ENCODE assay signal across 9 mouse cellular contexts in genomic region chr13:94868478-94868950, GRCm38 (mm10). TPM values are rescaled to one million over a fixed set of nuclear protein-coding genes. Genes with fewer than 3 reads are reported as not detected.
DNase-seq lines count a peak whose midpoint lies in the region; ATAC-seq and TF ChIP-seq lines count a peak whose summit lies in the region.
"Had no signal": no experiment of that assay in that cellular context is flagged by ENCODE, and none has a peak within 500 bp of the region (broad histone marks: within the 10 kb centered on the region; RNA-seq: fewer than 3 reads in every experiment).

No protein-coding gene starts in this region.

- peaks cover 0 to 19% of the 10 kb centered on the region in 2 experiments; a peak in 2 of 4 replicates for H3K36me3 ChIP-seq in MEL (ENCODE audit: control insufficient read depth in 1 of 2, insufficient read depth in 2 of 2, low read length in 2 of 2)
- no peaks in the 10 kb centered on the region for H3K36me3 ChIP-seq in embryonic facial prominence, embryonic 13.5 days
- H3K36me3 ChIP-seq in midbrain, embryonic 16.5 days (ENCODE audit: control insufficient read depth, insufficient read depth, low read length): no peaks in the 10 kb centered on the region

- TF ChIP-seq CTCF in MEL (IDR thresholded peaks at IDR 0.05 in 2 of 3, conservative IDR thresholded peaks at IDR 0.05 in 1 of 3; ENCODE audit: control insufficient read depth in 1 of 3, insufficient read depth in 1 of 3, low read depth in 2 of 3, low read length in 3 of 3, poor library complexity in 1 of 3, severe bottlenecking in 1 of 3): peak in 2 of 3 experiments; percentile 68 to 95; a peak in 5 of 6 replicates

- H3K9me3 ChIP-seq in MEL (replicated peaks; ENCODE audit: insufficient read depth, low read length): no peaks in the 10 kb centered on the region
- H3K9me3 ChIP-seq in embryonic facial prominence, embryonic 13.5 days: no peaks in the 10 kb centered on the region
- H3K9me3 ChIP-seq in midbrain, embryonic 16.5 days (replicated peaks; ENCODE audit: control insufficient read depth, low read length, poor library complexity, severe bottlenecking): no peaks in the 10 kb centered on the region

- H3K4me3 ChIP-seq in MEL (ENCODE audit: control insufficient read depth in 1 of 2, insufficient read depth in 1 of 2, low read depth in 2 of 2, low read length in 2 of 2): peak overlapping the region; percentile 98 to 100
- peak overlapping the region; percentile 40 for H3K4me3 ChIP-seq in embryonic facial prominence, embryonic 13.5 days
- peak overlapping the region; percentile 15; the same call in 1 of the 2 replicates for H3K4me3 ChIP-seq in midbrain, embryonic 16.5 days (ENCODE audit: low read depth, low read length)

- ATAC-seq in embryonic facial prominence, embryonic 13.5 days (ENCODE audit: insufficient number of reproducible peaks, insufficient read depth, low FRiP score, low TSS enrichment, low read depth): peak; percentile 76
- ATAC-seq in midbrain, embryonic 16.5 days: peak; percentile 75

- H3K79me2 ChIP-seq in MEL (ENCODE audit: control insufficient read depth, insufficient read depth, low read length, poor library complexity): peaks cover 19% of the 10 kb centered on the region

- H3K4me2 ChIP-seq in embryonic facial prominence, embryonic 13.5 days: peak overlapping the region; percentile 64
- peak overlapping the region; percentile 36 for H3K4me2 ChIP-seq in midbrain, embryonic 16.5 days (ENCODE audit: low read length)

- H3K4me1 ChIP-seq in MEL (ENCODE audit: control insufficient read depth in 1 of 2, insufficient read depth in 2 of 2, low read length in 2 of 2): peaks cover under 1 to 29% of the 10 kb centered on the region in 2 experiments; a peak in 3 of 4 replicates
- peaks cover 14% of the 10 kb centered on the region for H3K4me1 ChIP-seq in embryonic facial prominence, embryonic 13.5 days
- peaks cover 2% of the 10 kb centered on the region; the same call in 1 of the 2 replicates for H3K4me1 ChIP-seq in midbrain, embryonic 16.5 days (ENCODE audit: control insufficient read depth, insufficient read depth, low read length)

- no peak for TF ChIP-seq EP300 in MEL (IDR thresholded peaks at IDR 0.05; ENCODE audit: low read depth in 1 of 2, low read length in 2 of 2)

- H3K9ac ChIP-seq in MEL (ENCODE audit: control insufficient read depth, low read depth, low read length, poor library complexity, severe bottlenecking): peak overlapping the region; percentile 100
- H3K9ac ChIP-seq in embryonic facial prominence, embryonic 13.5 days: 0 out of 2 replicates have a peak overlapping the region, but pooled peaks have one; percentile 52
- no peak overlapping the region for H3K9ac ChIP-seq in midbrain, embryonic 16.5 days (ENCODE audit: low read depth, low read length)

- peak; percentile 10 for TF ChIP-seq RAD21 in MEL (IDR thresholded peaks at IDR 0.05; ENCODE audit: low read depth, low read length)

- under 1% methylated on average over 35 of the region's 35 CpGs for WGBS in embryonic facial prominence, embryonic 13.5 days
- WGBS in midbrain, embryonic 16.5 days: under 1% methylated on average over 27 of the region's 35 CpGs

- peak; percentile 79 for TF ChIP-seq POLR2A in MEL (IDR thresholded peaks at IDR 0.05; ENCODE audit: control insufficient read depth in 1 of 2, insufficient read depth in 1 of 2, low read depth in 1 of 2, low read length in 2 of 2, poor library complexity in 1 of 2)

- peak overlapping the region; percentile 71 for H3K27ac ChIP-seq in MEL (ENCODE audit: control insufficient read depth, low read depth, low read length)
- H3K27ac ChIP-seq in embryonic facial prominence, embryonic 13.5 days: no peak overlapping the region
- H3K27ac ChIP-seq in midbrain, embryonic 16.5 days (ENCODE audit: low read length): no peak overlapping the region

- H3K27me3 ChIP-seq in MEL (ENCODE audit: control insufficient read depth in 1 of 2, insufficient read depth in 2 of 2, low read length in 2 of 2): no peaks in the 10 kb centered on the region
- peaks cover 98% of the 10 kb centered on the region for H3K27me3 ChIP-seq in embryonic facial prominence, embryonic 13.5 days
- peaks cover 61% of the 10 kb centered on the region for H3K27me3 ChIP-seq in midbrain, embryonic 16.5 days (ENCODE audit: control insufficient read depth, insufficient read depth, low read depth, low read length)

- DNase-seq in cerebellum, postnatal 10 days: peak; percentile 75 to 79
- no peak for DNase-seq in cerebellum, adult 11 months
- DNase-seq in MEL (ENCODE audit: low read depth, low spot score) (peak; percentile 85), liver (peak; percentile 62)
- peak; percentile 75 for DNase-seq in heart, postnatal 4 days
- peak; percentile 30 for DNase-seq in thymus, postnatal 25 days

TF ChIP-seq in MEL, 35 proteins besides CTCF, POLR2A, EP300 and RAD21:
- TF ChIP-seq CHD2 (IDR thresholded peaks at IDR 0.05; ENCODE audit: low read length) (no peak), MAFK (IDR thresholded peaks at IDR 0.05; ENCODE audit: borderline replicate concordance, low read depth, low read length) (no peak), HCFC1 (IDR thresholded peaks at IDR 0.05; ENCODE audit: low read depth, low read length) (peak; percentile 39), E2F4 (IDR thresholded peaks at IDR 0.05; ENCODE audit: borderline replicate concordance, low read depth, low read length) (no peak), ZC3H11A (IDR thresholded peaks at IDR 0.05; ENCODE audit: low read depth, low read length) (0 out of 2 replicates have a peak, but pooled peaks have one; percentile 12), NELFE (IDR thresholded peaks at IDR 0.05; ENCODE audit: low read depth, low read length) (peak; percentile 81), JUND (IDR thresholded peaks at IDR 0.05; ENCODE audit: low read depth, low read length) (no peak), RCOR1 (IDR thresholded peaks at IDR 0.05; ENCODE audit: low read depth, low read length) (no peak), USF1 (IDR thresholded peaks at IDR 0.05; ENCODE audit: low read depth, low read length) (no peak), GABPA (IDR thresholded peaks at IDR 0.05; ENCODE audit: low read depth, low read length) (no peak), TCF12 (IDR thresholded peaks at IDR 0.05; ENCODE audit: low read depth, low read length) (0 out of 2 replicates have a peak, but pooled peaks have one; percentile 43), ZMIZ1 (IDR thresholded peaks at IDR 0.05; ENCODE audit: low read depth, low read length) (0 out of 2 replicates have a peak, but pooled peaks have one; percentile 65), MEF2A (IDR thresholded peaks at IDR 0.05; ENCODE audit: extremely low read depth, insufficient replicate concordance, low read depth, low read length, poor library complexity, severe bottlenecking) (no peak), CHD1 (IDR thresholded peaks at IDR 0.05; ENCODE audit: low read depth, low read length) (0 out of 2 replicates have a peak, but pooled peaks have one; percentile 66), SMC3 (IDR thresholded peaks at IDR 0.05; ENCODE audit: low read depth, low read length) (peak; percentile 38), MAX (IDR thresholded peaks at IDR 0.05; ENCODE audit: low read length) (peak; percentile 79), UBTF (IDR thresholded peaks at IDR 0.05; ENCODE audit: borderline replicate concordance, insufficient read depth, low read depth, low read length) (peak; percentile 92; the same call in 1 of the 2 replicates), MXI1 (IDR thresholded peaks at IDR 0.05; ENCODE audit: low read depth, low read length) (peak; percentile 92), NRF1 (IDR thresholded peaks at IDR 0.05; ENCODE audit: insufficient read depth, low read depth, low read length, poor library complexity, severe bottlenecking) (peak; percentile 42; the same call in 1 of the 2 replicates), GATA1 (IDR thresholded peaks at IDR 0.05; ENCODE audit: low read depth, low read length) (no peak), TAL1 (IDR thresholded peaks at IDR 0.05; ENCODE audit: low read length) (no peak), POLR2AphosphoS2 (IDR thresholded peaks at IDR 0.05; ENCODE audit: low read length) (no peak), TBP (IDR thresholded peaks at IDR 0.05; ENCODE audit: low read depth, low read length) (no peak; the same call in 1 of the 2 replicates), ETS1 (IDR thresholded peaks at IDR 0.05; ENCODE audit: low read depth, low read length) (no peak), KAT2A (conservative IDR thresholded peaks at IDR 0.05; ENCODE audit: low read depth, low read length) (no peak; the same call in 1 of the 2 replicates), ELF1 (IDR thresholded peaks at IDR 0.05; ENCODE audit: low read depth, low read length) (no peak), MAZ (IDR thresholded peaks at IDR 0.05; ENCODE audit: low read depth, low read length) (peak; percentile 40; the same call in 1 of the 2 replicates), ZNF384 (IDR thresholded peaks at IDR 0.05; ENCODE audit: low read depth, low read length) (no peak), ZKSCAN1 (IDR thresholded peaks at IDR 0.05; ENCODE audit: low read depth, low read length) (no peak; the same call in 1 of the 2 replicates), MYC (IDR thresholded peaks at IDR 0.05; ENCODE audit: low read depth, low read length) (peak; percentile 80; the same call in 1 of the 2 replicates), POLR2AphosphoS5 (IDR thresholded peaks at IDR 0.05; ENCODE audit: borderline replicate concordance, low read depth, low read length) (no peak), SIN3A (IDR thresholded peaks at IDR 0.05; ENCODE audit: low read length) (no peak), USF2 (IDR thresholded peaks at IDR 0.05; ENCODE audit: borderline replicate concordance in 1 of 2, insufficient read depth in 1 of 2, low read depth in 1 of 2, low read length in 2 of 2) (no peak), BHLHE40 (IDR thresholded peaks at IDR 0.05; ENCODE audit: borderline replicate concordance, low read depth, low read length) (no peak), MYB (IDR thresholded peaks at IDR 0.05; ENCODE audit: low read depth, low read length) (no peak)
TF ChIP-seq in MEL: peak in this region for 13.

RNA-seq across cellular contexts. Expression of gene Otp, which starts 6.9 kb away (rescaled TPM):
- not detected in 2 replicates for total RNA-seq in MEL (2012; rRNA removed)
- polyA plus RNA-seq in MEL (2012; ENCODE audit: insufficient read depth in 1 of 2, insufficient read length in 2 of 2, low read depth in 1 of 2, low replicate concordance in 2 of 2, missing spikeins in 1 of 2): not detected
- polyA plus RNA-seq in embryonic facial prominence, embryonic 13.5 days (2015; fragmentation: Nextera tagmentation; extraction: Ambion mirVana): not detected in 2 replicates
- not detected for total RNA-seq in heart, postnatal 4 days (2021)
- polyA plus RNA-seq in midbrain, embryonic 16.5 days (2015; fragmentation: Nextera tagmentation; extraction: Ambion mirVana): 3.2 and 4.7 TPM in 2 replicates
- polyA plus RNA-seq: gonadal fat pad, adult 2 months had no signal

Comparison
In these comparisons a context has a peak if more than half of its experiments do, and no peak if none do; other contexts are left out.
1. H3K4me3 ChIP-seq: peak in every context shown above with its lines; median percentile 99 in MEL; 40 in embryonic facial prominence, embryonic 13.5 days; 15 in midbrain, embryonic 16.5 days.